Mouse (Mus musculus) right cerebral cortex, adult 18-20 months (tissue): ENCODE results near the gene Cyp11a1.

Source experiments
- DNase-seq: peaks from one replicate; pipeline ENCODE4 v3.0.0; 2022; ENCODE audit warnings: mixed read lengths

Gene Cyp11a1

GRCm38 (mm10) chr9:57972776-57973439 lies 33.3 kb upstream of the Cyp11a1 start:
- DNase-seq = no peak

- no peak for DNase-seq
Observed at GRCm38 (mm10) chr9:57973440-57974066, 32.7 kb upstream of the Cyp11a1 start.

GRCm38 (mm10) chr9:57974221-57974620 lies 32.0 kb upstream of the Cyp11a1 start:
- DNase-seq = no peak

- peak; percentile 63 for DNase-seq
Observed at GRCm38 (mm10) chr9:57975200-57975821, 30.9 kb upstream of the Cyp11a1 start.

- DNase-seq = no peak
Observed at GRCm38 (mm10) chr9:57978025-57978424, 28.2 kb upstream of the Cyp11a1 start.

GRCm38 (mm10) chr9:57978858-57979257 lies 27.4 kb upstream of the Cyp11a1 start:
- DNase-seq = no peak

GRCm38 (mm10) chr9:57980570-57980969 lies 25.6 kb upstream of the Cyp11a1 start:
- no peak for DNase-seq

GRCm38 (mm10) chr9:57985304-57985703 lies 20.9 kb upstream of the Cyp11a1 start:
- DNase-seq = peak; percentile 88

GRCm38 (mm10) chr9:57986293-57986692 lies 19.9 kb upstream of the Cyp11a1 start:
- no peak for DNase-seq

GRCm38 (mm10) chr9:57988098-57988497 lies 18.1 kb upstream of the Cyp11a1 start:
- DNase-seq = no peak

- DNase-seq = no peak
Observed at GRCm38 (mm10) chr9:57989309-57989708, 16.9 kb upstream of the Cyp11a1 start.

- no peak for DNase-seq
Observed at GRCm38 (mm10) chr9:57990438-57991110, 15.6 kb upstream of the Cyp11a1 start.

GRCm38 (mm10) chr9:57992060-57992459 lies 14.2 kb upstream of the Cyp11a1 start:
- DNase-seq = no peak

GRCm38 (mm10) chr9:57992781-57993591 lies 13.2 kb upstream of the Cyp11a1 start:
- DNase-seq = no peak

- DNase-seq = peak; percentile 43
Observed at GRCm38 (mm10) chr9:57995282-57995681, 10.9 kb upstream of the Cyp11a1 start.

GRCm38 (mm10) chr9:57997511-57998031 lies 8.6 kb upstream of the Cyp11a1 start:
- no peak for DNase-seq

GRCm38 (mm10) chr9:57998032-57998659 lies 8.1 kb upstream of the Cyp11a1 start:
- DNase-seq = peak; percentile 58

- DNase-seq = no peak
Observed at GRCm38 (mm10) chr9:57998685-57999084, 7.5 kb upstream of the Cyp11a1 start.

- DNase-seq = no peak
Observed at GRCm38 (mm10) chr9:57999676-58000075, 6.5 kb upstream of the Cyp11a1 start.

- no peak for DNase-seq
Observed at GRCm38 (mm10) chr9:58003272-58003671, 2.9 kb upstream of the Cyp11a1 start.

GRCm38 (mm10) chr9:58008336-58009014 lies 2.3 kb downstream of the Cyp11a1 start:
- no peak for DNase-seq
